Mouse (Mus musculus) midbrain, embryonic 14.5 days (tissue): Measurements from ENCODE around the gene Vmn2r99. TPM values are rescaled to one million over a fixed set of nuclear protein-coding genes. Genes with fewer than 3 reads are reported as not detected.

ENCODE experiments used
- ATAC-seq: fragments of 200-750 bp; cut with Nextera tagmentation; 2 replicates; pipeline ENCODE4 v1.8.0; 2017; ENCODE audit warnings: moderate number of reproducible peaks, moderate library complexity; ENCODE audit not compliant: low FRiP score, low TSS enrichment
- DNase-seq: peaks from one replicate; pipeline ENCODE4 v3.0.0-alpha.2; 2015
- H3K27ac ChIP-seq: fragments of 300-500 bp; sonication (generic); replicated peaks from 2 replicates; pipeline ENCODE4 v1.5.1; 2014; ENCODE audit warnings: mild to moderate bottlenecking, low read depth, low read length, moderate library complexity
- H3K27me3 ChIP-seq: fragments of 300-500 bp; sonication (generic); 2 replicates; pipeline ENCODE4 v1.6.1; 2014; ENCODE audit warnings: low read length, control low read depth, mixed read lengths; ENCODE audit not compliant: control insufficient read depth, insufficient read depth
- H3K36me3 ChIP-seq: fragments of 300-500 bp; sonication (generic); 2 replicates; pipeline ENCODE4 v1.6.1; 2014; ENCODE audit warnings: low read length, control low read depth; ENCODE audit not compliant: control insufficient read depth, insufficient read depth
- H3K4me1 ChIP-seq: fragments of 300-500 bp; sonication (generic); 2 replicates; pipeline ENCODE4 v1.6.1; 2014; ENCODE audit warnings: mild to moderate bottlenecking, antibody characterized with exemption, low read length, control low read depth; ENCODE audit not compliant: control insufficient read depth, insufficient read depth
- H3K4me2 ChIP-seq: fragments of 300-500 bp; sonication (generic); 2 replicates; pipeline ENCODE4 v1.6.1; 2014; ENCODE audit warnings: mild to moderate bottlenecking, low read length, moderate library complexity
- H3K4me3 ChIP-seq: fragments of 300-500 bp; sonication (generic); replicated peaks from 2 replicates; pipeline ENCODE4 v1.5.1; 2014; ENCODE audit warnings: low read depth, low read length
- H3K9ac ChIP-seq: fragments of 300-500 bp; sonication (generic); replicated peaks from 2 replicates; pipeline ENCODE4 v1.6.1; 2014; ENCODE audit warnings: mild to moderate bottlenecking, low read length, moderate library complexity
- H3K9me3 ChIP-seq: fragments of 300-500 bp; sonication (generic); 2 replicates; pipeline ENCODE4 v1.6.1; 2016; ENCODE audit warnings: low read length, control low read depth, mixed read lengths; ENCODE audit not compliant: control insufficient read depth
- WGBS: fragments of 180-500 bp; shearing (Covaris S2); extraction: QIAGEN DNeasy Blood & Tissue Kit; methylation state at CpG from one replicate; pipeline ENCODE4 v1.1.7; 2014; 5-methylcytosine and 5-hydroxymethylcytosine counted together
- polyA plus RNA-seq: library from polyadenylated mRNA; unstranded; fragments of >200 nt; fragmentation: Nextera tagmentation; extraction: Ambion mirVana; gene quantifications from 2 replicates; pipeline ENCODE4 v1.2.1, GENCODE M21; 2014

Gene Vmn2r99
- polyA plus RNA-seq = not detected in 2 replicates

DNA sequence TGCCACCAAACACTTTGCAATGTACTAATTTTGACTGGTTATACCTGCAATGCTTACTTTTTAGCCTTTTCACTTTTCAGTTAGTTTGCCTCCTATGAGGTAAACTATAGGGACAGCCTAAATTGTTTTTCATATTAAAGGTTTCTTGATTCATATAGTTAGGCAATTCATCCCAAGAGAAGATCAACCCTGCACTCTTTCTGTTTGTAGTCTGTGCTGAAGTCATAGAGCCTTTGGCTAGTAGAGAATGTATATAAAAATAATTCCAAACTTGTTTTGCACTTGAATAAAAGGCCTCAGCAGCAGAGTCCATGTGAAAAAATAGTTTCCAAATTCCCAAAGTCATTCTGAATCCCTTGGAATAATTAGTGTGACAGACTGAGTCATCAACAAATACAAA lies at the start of gene Vmn2r99:
Vmn2r99 (plus strand) TSS at position 301 of the 400 bp plus-strand sequence.
- no peak within 1 kb of the TSS for H3K4me3 ChIP-seq
- H3K4me2 ChIP-seq = no peak within 1 kb of the TSS
- H3K36me3 ChIP-seq = no peaks in the 10 kb centered on the region
- H3K27ac ChIP-seq = no peak within 1 kb of the TSS
- no peaks in the 10 kb centered on the region for H3K4me1 ChIP-seq
- no peak within 1 kb of the TSS for H3K9ac ChIP-seq
- DNase-seq (no peak), ATAC-seq (no peak)
- H3K9me3 ChIP-seq = peaks cover 3% of the 10 kb centered on the region; the same call in 1 of the 2 replicates
- H3K27me3 ChIP-seq = no peaks in the 10 kb centered on the region

DNA sequence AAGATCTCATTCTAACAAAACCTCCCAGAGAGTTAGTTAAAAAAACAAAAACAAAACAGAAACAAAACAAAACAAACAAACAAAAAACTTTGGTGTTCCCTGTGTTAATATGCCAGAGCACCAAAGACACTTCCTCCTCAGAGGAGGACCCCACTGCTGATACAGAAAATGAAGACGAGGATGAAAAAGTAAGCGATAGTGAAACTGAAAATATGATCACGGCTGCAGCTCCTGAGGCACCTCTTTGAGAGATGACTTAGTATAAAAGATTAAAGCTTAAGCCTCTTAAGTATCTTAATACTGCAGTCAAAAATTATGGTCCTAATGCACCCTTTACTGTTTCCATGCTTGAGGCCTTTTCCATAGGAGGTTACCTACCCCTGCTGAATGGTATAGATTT lies 75.9 kb downstream of the Vmn2r99 start:
- ATAC-seq = no peak
- no peak overlapping the region for H3K4me2 ChIP-seq
- H3K4me3 ChIP-seq = no peak overlapping the region
- no peaks in the 10 kb centered on the region for H3K4me1 ChIP-seq
- 94% methylated on average over 3 of the region's 3 CpGs for WGBS
- H3K9ac ChIP-seq = no peak overlapping the region
- H3K36me3 ChIP-seq = no peaks in the 10 kb centered on the region
- H3K27me3 ChIP-seq = no peaks in the 10 kb centered on the region
- no peak for DNase-seq
- no peak overlapping the region for H3K27ac ChIP-seq
- H3K9me3 ChIP-seq = peaks cover 36% of the 10 kb centered on the region

DNA sequence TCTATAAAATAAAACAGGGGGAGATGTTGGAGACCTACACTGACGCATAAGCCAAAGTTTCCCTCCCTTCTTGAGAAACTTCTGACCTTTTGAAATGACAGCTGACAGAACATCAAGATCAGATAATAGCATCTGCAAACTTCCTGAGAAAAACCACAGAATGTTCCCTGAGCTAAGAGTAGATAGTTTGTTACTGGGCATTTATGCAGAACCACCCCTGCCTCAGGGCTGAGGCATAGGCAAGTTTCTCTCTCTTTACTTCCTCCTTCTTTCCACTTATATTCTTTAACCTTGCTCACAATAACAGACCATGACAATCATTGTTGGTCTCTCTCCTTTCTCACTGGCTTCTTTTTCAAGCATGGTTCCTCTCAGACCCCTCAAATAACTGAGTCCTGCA lies 83.2 kb downstream of the Vmn2r99 start:
- H3K4me1 ChIP-seq = no peaks in the 10 kb centered on the region
- H3K9me3 ChIP-seq = peaks cover 23% of the 10 kb centered on the region
- H3K4me3 ChIP-seq = no peak overlapping the region
- ATAC-seq (no peak), DNase-seq (no peak)
- no peak overlapping the region for H3K9ac ChIP-seq
- H3K27me3 ChIP-seq = no peaks in the 10 kb centered on the region
- H3K27ac ChIP-seq = no peak overlapping the region
- no peaks in the 10 kb centered on the region for H3K36me3 ChIP-seq
- WGBS = 78% methylated on average over 1 of the region's 1 CpGs
- no peak overlapping the region for H3K4me2 ChIP-seq

Other genes with a start within 250 kb of the Vmn2r99 start
- not detected in 2 replicates for gene Vmn2r100, start 142.8 kb downstream of the Vmn2r99 start, polyA plus RNA-seq
- gene Vmn2r101, start 215.3 kb downstream of the Vmn2r99 start, polyA plus RNA-seq = not detected in 2 replicates